Mouse (Mus musculus) 416B (cell line): ENCODE results near the gene Kcnd2.
"Not testable (repeated sequence)": the region's sequence is repeated elsewhere in the genome, so short reads cannot be mapped to it uniquely, and the experiment has no call there.

Experiments
- DNase-seq: peaks from one replicate; pipeline ENCODE4 v3.0.0; 2011; ENCODE audit warnings: low read depth

Gene Kcnd2

DNA sequence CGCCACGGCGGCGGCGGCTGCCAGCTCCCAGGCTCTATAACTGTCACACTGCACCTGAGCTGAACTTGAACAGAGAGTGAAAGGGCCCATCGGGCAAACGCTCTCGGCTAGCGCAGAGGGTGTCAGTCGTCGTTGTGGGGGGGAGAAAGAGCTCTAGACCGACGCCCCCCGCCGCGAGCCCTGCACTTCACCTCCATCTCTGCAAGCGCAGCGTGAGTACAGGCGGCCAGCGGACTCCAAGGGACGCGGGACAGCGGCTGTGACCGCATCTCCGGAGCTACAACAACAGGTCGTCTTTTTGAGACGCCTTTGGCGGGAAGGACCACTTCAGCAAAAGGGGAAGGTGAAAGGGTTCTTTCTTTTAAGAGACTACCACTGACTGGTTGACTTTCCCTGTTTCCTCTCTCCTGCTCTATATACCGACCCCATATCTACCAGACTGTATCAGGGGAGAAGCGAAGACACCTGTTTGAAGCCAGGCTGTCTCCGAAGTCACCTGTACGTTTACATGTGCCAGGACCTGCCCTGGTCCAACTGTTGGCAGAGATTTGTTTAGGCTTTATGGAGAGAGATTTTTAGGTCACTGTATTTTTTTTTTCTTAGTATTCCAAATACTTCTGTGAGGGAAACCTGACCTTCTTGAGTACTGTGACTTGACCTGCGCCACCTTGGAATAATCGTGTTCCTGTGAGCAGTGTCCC is at the start of gene Kcnd2:
Kcnd2 (plus strand) TSS at position 13 of the 701 bp plus-strand sequence.
- no peak for DNase-seq

DNA sequence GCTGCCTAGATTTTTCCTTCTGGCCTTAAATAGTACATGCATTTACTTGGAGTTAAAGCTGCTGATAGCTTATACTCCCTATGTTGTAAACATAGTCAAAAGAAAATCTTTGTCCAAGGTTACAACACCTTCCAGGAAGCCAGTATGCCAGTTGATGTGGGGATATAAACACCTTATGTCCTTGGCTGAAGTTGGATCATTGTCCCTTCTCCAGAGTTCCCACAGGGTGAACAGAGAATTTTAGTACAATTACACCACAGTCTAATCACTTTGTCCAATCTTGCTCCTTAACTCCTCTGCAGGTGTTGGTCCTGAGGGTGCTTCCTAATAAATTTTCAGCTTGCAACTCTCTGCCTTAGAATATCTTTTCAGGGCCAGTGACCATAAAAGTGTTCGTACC is 48.7 kb upstream of the Kcnd2 start:
- no peak for DNase-seq

DNA sequence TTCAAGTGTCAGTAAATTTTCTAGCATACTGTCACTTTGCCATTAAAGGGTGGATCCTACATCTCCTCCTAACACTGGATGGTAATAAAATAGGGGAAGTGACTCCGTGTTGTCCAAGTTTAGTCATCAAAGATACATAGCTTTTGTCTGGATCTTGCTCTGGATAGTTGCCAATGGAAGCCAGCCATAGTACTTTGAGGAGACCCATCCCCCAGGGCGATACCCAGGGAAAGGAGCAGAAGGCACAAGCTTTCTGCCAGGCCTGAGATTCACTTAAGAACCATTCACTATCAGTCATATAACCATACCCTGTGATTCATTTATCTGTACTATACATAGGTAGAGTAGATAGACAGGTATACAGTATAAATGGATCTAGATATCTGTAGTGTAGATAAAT is 20.0 kb upstream of the Kcnd2 start:
- DNase-seq = no peak

DNA sequence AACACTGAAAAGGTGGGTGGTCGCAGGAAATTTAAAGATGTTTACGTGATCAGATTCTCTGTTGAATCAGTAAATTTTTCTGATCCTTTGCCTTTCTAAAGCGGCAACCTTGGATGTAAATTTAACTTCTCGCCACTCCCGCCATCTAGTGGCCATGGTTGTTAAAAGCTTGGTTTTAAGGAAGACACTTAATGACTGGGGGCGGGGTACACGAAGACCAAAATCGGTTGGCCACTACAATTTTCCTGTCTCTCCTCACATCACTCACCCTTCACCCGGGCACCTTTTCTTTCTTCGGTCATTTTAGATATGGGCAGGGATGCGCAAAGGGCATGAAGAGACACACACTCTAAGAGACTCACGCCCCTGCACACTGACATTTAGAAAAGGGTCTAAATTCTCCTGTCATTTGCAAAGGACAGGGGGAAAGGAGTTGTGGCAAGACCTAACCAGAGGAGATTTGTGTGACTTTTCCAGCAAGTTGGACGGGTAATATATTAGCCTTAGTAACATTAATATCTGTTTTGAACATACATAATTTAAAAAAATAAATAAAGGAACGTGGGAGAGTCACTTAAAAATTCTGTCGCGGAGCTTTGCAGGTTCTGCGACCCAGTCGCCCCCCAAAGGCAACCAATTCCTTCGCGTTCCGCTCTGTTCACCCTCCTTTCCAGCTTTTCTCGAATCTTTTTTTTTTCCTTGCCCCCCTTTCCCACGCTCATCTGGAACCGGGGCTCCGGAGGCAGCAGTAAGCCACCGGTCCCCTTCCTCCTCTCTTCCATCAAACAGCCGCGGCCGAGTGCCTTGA is 1.2 kb upstream of the Kcnd2 start:
- peak; percentile 63 for DNase-seq

DNA sequence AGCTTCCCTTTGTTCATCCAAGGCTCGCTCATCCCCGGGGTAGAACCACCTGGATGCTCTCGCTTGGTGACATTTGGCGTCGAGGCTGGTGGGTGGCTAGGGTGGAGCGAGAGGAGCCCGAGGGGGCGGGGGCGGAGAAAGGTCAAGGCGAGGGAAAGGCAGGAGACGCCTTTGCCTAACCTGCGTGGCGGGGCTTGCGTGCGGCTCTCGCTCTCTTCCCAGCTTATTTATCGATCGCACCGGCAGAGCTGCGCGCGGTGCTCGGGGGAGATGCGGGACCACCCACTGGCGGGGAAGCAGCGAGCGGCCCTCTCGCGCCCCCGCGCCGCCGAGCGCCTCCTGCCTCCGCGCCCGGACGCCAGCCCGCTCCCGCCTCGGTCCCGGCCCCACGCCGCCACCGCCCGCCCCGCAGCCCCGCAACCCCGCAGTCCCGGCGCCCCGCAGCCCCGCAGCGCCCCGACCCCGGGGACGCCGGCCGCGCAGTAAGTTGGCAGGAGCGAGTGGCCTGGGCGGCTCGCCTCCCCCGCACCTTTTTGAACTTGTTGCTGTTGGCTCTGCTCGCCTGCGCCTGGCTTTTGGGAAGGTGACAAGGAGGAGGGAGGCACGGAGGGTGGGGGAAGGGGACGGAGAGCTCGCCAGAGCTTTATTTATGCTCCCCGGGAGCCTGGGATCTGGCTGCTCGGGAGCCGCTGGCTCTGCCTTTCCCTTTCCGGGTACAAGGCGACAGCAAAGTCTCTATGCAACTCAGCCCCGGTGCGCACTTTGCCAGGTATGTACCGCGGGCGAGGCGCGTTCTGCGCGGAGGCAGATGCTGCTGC is 421 bp upstream of the Kcnd2 start:
- no peak for DNase-seq

DNA sequence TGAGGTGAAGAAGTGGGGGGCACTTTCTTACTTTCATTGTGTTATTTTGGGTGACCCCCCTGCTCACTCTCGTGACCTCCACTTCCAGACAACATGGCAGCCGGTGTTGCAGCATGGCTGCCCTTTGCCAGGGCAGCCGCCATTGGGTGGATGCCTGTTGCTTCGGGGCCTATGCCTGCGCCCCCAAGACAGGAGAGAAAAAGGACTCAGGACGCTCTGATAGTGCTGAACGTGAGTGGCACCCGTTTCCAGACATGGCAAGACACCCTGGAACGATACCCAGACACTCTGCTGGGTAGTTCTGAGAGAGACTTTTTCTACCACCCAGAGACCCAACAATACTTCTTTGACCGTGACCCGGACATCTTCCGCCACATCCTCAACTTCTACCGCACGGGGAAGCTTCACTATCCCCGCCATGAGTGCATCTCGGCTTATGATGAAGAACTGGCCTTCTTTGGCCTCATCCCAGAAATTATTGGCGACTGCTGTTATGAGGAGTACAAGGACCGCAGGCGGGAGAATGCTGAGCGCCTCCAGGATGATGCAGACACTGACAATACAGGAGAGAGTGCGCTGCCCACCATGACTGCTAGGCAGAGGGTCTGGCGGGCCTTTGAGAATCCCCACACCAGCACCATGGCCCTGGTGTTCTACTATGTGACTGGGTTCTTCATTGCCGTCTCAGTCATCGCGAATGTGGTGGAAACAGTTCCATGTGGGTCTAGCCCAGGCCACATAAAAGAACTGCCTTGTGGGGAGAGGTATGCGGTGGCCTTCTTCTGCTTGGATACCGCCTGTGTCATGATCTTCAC is 1.1 kb downstream of the Kcnd2 start:
- no peak for DNase-seq

DNA sequence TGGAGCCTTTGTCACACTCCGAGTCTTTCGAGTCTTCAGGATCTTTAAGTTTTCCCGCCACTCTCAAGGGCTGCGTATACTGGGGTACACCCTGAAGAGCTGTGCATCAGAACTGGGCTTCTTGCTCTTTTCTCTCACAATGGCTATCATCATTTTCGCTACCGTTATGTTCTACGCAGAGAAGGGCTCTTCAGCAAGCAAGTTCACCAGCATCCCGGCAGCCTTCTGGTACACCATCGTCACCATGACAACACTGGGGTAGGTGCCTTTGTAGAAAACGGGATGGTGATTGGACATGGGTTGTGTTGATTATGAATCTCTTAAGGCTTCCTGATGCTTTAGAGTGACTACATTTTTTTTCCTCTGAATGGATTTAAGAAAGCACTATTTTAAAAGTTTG is 1.9 kb downstream of the Kcnd2 start:
- DNase-seq = no peak

DNA sequence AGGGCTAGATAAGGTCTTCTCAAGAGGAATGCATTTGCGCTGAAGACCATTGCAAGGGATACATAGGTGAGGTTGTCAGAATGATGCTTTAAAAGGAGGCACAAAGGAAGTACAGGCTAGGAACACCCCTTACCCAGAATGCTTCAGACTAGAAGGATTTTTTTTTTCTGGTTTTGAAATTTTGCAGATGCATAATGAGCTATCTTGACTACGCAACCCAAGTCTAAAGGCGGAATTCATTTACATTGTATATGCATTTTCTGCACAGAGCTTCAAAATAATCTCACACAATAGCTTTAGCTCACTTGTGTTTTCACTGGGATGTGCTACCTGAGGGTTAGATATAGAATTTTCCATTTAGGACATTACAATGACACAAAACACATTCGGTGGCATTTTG is 10.8 kb downstream of the Kcnd2 start:
- no peak for DNase-seq

DNA sequence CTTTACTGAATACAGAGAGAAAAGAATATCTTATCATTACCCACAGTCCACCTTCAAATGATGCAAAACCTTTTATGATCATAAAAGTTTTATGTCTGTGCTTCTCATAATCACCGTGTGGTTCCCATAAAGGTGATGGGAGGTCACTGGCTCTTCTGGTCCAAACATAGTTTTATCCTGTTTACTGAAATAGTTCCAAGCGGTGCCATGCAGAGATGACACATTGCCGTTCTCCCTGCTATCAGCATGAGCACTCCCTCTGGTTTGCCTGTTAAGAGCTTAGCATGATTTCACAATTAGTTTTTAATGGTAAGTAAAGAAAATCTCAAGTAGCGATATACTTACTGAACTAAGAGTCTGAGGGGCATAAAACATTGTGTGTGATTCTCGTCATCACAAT is 43.7 kb downstream of the Kcnd2 start:
- no peak for DNase-seq

DNA sequence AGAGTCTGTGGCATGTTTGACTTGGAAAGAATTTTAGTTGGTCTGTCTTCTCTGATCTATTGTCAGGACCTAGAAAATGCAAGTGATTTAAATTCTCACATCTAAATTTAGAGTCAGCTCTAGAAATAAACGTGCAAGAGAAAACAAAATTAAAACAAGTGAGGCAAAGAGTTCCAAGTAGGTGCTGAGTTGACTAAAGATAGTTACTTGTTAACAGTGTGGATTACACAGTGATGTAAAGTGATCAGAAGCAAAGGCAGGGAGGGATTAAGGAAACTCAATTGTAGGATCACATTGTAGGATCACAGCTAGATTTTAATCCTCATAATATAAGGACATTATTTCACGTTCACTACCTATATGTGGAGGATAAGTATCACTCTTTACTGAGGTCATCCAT is 52.6 kb downstream of the Kcnd2 start:
- no peak for DNase-seq

DNA sequence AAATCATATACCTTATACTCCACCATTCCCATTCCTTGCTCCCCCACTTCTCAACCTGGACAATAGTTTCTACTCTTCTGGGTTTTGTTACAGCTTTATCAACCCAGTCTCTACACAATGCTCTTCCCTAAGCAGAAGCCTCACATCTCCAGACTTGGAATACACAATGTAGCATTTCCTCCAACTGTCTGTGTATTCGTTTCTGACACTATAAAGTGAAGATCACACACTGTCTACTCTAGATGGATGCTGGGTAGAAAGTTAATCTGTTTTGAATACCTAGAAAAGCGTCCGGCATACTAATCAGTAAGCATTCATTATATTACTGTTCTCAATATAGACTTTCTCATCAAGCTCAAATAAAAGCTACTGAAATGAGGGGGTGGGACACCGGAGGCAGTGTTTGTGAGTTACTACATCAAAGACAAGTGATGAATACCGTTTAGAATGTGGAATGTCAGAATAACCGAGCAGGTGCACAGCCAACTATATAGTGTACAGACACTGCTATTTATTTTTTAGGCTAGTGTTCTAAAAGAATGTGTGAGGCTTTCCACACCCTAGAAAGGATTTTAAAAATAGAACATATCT is 62.1 kb downstream of the Kcnd2 start:
- no peak for DNase-seq

DNA sequence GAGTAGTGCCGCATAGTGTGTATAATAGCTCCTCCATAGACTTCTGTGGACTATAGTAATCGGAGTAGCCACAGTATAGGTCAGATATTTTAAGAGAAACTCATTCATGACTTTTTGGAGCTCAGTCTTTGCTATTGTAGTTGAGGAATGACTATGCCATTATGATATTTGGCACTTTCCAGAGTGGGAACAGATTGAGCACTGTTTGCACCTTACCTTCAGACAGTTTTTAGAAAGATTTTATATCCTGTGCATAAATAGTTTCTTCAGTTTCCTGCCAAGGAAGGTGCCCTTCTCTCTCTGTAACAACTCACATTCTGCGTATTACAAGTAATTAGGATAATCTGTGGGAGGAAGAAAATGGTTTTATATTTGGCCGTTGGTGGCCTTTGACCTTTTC is 89.6 kb downstream of the Kcnd2 start:
- DNase-seq = no peak

DNA sequence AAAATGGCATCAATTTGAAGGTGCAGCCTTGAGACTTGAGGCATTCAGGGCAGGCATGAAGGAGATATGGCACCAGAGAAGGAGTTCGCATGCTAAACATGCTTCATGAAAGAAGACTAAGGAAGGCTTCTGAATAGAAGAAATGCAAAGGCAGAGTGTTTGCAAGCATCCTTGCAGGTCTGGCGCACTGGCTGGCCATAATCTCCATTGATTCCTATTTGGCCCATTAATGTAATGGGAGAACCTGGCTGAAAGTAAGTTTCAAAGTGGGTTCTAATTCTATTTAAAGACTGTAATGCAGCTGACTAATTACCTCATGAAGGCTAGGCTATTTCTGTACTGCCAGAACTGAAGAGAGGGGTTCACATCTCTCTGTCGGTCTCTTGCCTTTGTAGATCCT is 94.9 kb downstream of the Kcnd2 start:
- no peak for DNase-seq

DNA sequence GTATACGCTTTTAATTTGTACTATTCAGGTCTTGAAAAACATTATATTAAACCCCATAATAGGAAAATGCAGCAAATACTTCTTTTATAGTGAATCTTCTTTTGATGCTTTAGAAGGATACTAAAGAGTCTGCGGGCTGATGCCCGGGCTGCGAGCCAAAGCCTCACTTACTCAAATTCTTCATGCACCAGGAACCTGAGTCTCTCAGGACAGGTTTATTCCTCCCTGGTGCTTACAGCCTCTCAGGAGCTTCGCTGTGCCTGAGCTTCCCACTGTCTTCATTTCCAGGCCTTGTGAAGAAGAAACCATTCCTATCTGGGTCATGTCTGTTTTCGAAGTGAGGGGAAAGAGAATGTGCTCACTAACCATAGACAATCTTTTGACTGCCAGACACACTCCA is 106.1 kb downstream of the Kcnd2 start:
- DNase-seq = no peak

DNA sequence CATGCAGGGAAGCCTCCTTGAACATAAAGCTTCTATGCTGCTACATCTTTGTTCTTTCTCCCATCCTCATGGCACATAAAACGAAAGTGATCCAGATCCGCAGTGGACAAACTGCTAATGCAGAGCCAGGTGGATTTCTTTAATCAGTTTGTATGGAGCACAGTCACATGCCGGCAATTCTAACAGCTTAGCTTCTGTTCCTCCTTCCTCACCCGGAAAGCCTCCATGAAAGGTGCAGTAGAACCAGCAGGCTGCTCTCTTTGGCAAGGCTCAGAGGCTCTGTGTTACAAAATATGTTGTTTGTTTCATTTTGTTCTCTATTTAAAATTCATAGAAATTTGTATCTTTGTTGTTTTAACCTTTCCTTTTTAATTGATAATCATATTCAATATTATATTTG is 106.9 kb downstream of the Kcnd2 start:
- no peak for DNase-seq

DNA sequence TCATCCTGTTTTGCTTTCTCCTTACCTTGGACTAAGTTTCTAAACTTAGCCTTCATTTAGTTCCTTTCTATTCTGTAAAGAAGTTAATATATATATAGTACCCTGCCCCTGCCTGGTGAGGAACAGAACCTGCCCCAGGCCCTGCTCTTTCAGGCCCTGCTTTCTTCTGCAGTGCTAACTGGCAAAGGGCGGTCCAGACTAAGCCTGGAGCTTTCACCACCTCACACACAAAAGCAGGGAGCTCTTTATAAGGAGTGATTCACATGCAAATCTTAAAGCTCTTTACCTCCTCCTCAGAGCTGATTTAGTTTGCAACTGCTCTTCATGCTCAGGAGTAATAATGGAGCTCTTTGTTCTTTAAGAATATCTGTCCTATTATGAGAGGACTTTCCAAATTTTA is 109.9 kb downstream of the Kcnd2 start:
- no peak for DNase-seq

DNA sequence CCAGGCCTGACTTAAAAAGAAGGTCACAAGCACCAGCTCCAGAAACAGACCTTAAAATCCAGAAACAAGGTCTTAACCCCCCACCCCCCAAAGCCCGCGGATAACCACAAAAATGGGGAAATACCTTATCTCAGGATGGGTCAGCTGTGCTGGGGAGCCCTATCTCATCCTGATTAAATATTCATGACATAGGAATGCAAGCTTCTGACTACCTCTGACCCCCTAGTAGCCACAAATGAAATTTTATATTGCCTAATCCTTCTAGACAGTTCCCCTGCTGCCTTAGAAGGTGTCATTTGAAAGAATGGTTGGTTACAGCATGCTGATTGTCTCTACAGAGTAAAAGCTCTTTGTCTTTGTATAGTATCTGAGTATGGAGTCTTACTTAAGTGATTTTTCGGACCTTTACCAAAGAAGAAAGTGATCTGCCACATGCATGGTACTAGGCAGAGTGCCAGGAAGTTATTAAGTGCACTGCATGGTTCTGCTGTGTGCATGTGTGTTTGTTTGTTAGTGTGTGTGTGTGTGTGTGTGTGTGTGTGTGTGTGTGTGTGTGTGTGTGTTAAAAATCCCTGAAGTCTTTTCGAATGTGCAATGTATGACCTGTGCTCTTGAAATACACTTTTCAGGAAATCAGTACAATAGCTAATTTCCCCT is 111.9 kb downstream of the Kcnd2 start:
- DNase-seq = peak; percentile 9

DNA sequence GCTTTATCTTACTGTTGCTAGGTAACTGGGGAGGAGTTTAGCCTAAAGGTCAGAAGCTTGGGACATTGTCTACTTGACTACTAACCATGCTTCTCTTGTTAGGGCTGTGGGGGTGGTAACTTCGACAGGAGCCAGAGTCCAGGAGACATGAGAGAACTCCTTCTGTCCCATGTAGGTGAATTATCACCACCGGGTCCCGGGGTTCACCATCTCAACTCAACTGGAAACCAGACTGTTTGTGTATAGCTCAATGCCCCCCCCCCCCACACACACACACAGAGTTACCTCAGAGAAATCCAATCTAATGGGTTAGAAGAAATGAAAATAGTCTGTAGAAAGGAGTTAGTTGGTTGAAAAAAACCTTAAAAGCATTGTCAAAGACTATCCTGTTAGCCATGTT is 170.0 kb downstream of the Kcnd2 start:
- not testable (repeated sequence) for DNase-seq

DNA sequence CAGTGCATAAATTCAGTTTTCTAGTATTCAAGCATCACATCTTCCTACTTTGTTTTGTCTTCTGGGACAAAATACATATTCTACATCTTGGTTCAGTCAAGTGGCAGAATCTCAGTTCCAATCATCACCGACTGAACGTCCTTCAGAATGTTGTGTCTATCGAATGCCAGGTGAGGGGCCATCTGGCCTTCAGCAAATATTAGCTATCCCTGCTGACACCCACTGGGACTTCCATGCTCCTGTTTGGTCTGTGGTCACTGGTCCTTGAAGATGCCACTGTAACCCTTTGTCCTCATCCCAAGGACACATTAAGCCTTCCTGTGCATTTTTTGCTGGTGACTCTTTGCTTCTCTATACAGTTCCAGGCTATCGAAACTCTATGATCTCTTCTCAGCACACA is 176.5 kb downstream of the Kcnd2 start:
- no peak for DNase-seq

DNA sequence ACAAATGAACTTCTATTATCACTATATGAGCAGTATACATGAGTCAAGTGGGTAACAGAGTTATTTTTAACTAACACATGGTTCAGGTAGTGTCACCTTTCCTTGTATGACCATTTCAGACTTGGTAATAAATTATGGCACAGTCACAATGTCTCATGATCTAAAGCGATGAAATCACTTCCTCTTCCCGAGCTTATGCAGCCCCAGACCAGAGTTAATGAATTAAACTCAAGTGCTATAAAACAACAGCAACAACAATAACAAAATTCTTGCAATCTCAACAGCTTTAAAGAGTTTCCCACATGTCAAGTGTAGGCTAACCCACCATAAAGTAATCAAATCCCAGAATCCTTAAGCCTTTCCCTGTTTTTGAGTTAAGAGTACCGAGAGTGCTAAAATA is 198.4 kb downstream of the Kcnd2 start:
- no peak for DNase-seq

DNA sequence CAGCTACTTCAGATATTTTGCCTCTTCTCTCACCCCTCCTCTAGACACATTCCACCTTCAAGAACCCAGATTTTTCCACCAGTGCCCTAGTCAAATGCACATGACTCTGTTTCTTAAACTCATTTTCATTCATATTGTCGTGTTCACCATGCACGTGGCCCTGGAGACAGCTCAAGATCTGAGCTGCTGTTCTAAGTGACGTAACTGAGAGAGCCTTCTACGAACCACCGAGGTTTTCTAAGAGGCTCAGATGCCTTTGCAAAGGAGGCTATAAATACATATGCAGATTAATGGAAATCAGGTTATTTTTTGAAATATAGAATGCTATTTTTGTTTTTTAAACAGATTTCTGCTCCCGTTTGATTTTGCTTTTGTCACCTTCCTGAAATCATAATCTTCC is 202.9 kb downstream of the Kcnd2 start:
- no peak for DNase-seq
